8 mouse cellular contexts compared by ENCODE assay signal in the genomic region with DNA sequence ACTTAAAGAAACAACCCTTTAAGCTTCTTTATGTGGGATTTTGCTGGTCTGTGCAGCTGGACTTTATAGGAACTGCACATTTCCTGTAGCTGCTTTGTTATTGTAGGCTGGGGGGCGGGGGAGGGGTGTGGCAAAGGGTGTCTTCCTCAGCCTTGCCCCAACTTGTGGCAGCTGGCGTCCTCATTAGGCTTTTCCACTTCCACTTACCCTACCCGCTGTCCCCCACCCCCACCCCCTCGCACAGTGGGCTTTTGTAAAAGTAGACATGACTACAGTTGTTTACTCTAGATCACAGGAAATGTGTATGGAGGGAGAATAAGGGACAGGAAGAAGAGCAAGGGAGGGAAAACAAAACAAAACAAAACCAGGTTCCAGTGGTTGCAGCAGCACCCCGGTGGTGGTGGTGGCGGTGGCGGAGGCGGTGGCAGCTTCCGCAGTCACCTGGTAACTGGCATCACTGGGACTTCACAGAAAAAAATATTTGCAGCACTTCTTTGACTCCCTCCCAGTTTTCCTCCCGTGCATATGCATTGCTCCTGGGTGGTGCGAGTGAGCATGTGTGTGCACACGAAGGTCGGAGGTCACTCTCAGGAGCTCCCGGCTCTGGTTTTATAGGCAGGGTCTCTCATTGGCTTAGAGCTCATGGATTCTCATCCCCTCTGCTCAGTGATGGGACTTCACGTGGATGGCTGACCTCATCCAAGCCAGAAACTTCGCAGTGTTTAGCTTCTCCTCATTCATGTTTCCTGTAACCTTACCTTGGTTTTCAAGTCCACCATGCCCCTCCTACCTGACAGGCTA. TPM values are rescaled to one million over a fixed set of nuclear protein-coding genes. Genes with fewer than 3 reads are reported as not detected.
DNase-seq lines count a peak whose midpoint lies in the region; ATAC-seq and TF ChIP-seq lines count a peak whose summit lies in the region.

No protein-coding gene starts in this region.

- H3K9me3 ChIP-seq in heart, embryonic 13.5 days: no peaks in the 10 kb centered on the region

- no peak overlapping the region for H3K4me3 ChIP-seq in heart, embryonic 13.5 days
- no peak overlapping the region for H3K4me3 ChIP-seq in layer of hippocampus, adult 2 months

- no peaks in the 10 kb centered on the region for H3K27me3 ChIP-seq in heart, embryonic 13.5 days (replicated peaks)

- no peak for TF ChIP-seq CTCF in layer of hippocampus, adult 2 months (conservative IDR thresholded peaks at IDR 0.05)

- H3K9ac ChIP-seq in heart, embryonic 13.5 days: no peak overlapping the region

- H3K4me1 ChIP-seq in heart, embryonic 13.5 days: peaks cover 51% of the 10 kb centered on the region

- WGBS in heart, embryonic 13.5 days: 70% methylated on average over 16 of the region's 16 CpGs

- H3K27ac ChIP-seq in heart, embryonic 13.5 days (replicated peaks): peak overlapping the region; percentile 77
- H3K27ac ChIP-seq in layer of hippocampus, adult 2 months: no peak overlapping the region

- peak overlapping the region; percentile 27 for H3K4me2 ChIP-seq in heart, embryonic 13.5 days

- H3K36me3 ChIP-seq in heart, embryonic 13.5 days: no peaks in the 10 kb centered on the region

- peak; percentile 27 for DNase-seq in adrenal gland, postnatal 14 days
- DNase-seq in adrenal gland, adult (ENCODE audit: inconsistent age in 2 of 2, low spot score in 1 of 2): no peak
- DNase-seq in 416B (ENCODE audit: low read depth): peak; percentile 77
- peak; percentile 25 for DNase-seq in lung, postnatal 14 days
- DNase-seq in thymus, postnatal 25 days: peak; percentile 84
- DNase-seq in layer of hippocampus, adult 2 months (ENCODE audit: low spot score in 2 of 2): no peak
- DNase-seq in cerebellum, postnatal 4 days (ENCODE audit: low spot score in 2 of 2): no peak

- no peak for ATAC-seq in heart, embryonic 13.5 days (ENCODE audit: extremely low read depth, insufficient number of reproducible peaks, low FRiP score, low TSS enrichment)

RNA-seq across cellular contexts. Expression of gene Fam160b1, which starts 4.8 kb away (rescaled TPM):
- total RNA-seq in adrenal gland, postnatal 14 days (2021): 21.3 and 24.4 TPM in 2 replicates
- polyA plus RNA-seq in heart, embryonic 13.5 days (2015; fragmentation: Nextera tagmentation; extraction: Ambion mirVana): 9.9 and 10.3 TPM in 2 replicates
- total RNA-seq in layer of hippocampus, adult 2 months (2021): 10 to 100 TPM; 21.2 to 22.7 TPM

RNA-seq across cellular contexts. Expression of gene Ablim1, which starts 40.9 kb away (rescaled TPM):
- 68.8 and 95.8 TPM in 2 replicates for total RNA-seq in adrenal gland, postnatal 14 days (2021)
- polyA plus RNA-seq in heart, embryonic 13.5 days (2015; fragmentation: Nextera tagmentation; extraction: Ambion mirVana): 35.7 and 38.5 TPM in 2 replicates
- total RNA-seq in layer of hippocampus, adult 2 months (2021): 10 to 100 TPM; 85.1 to 86.0 TPM

Comparison
In these comparisons a context has a peak if more than half of its experiments do, and no peak if none do; other contexts are left out.
1. DNase-seq: peak in adrenal gland, postnatal 14 days (single experiment), 416B (single experiment), lung, postnatal 14 days (single experiment) and thymus, postnatal 25 days (single experiment); none in adrenal gland, adult (0 of 2), layer of hippocampus, adult 2 months (0 of 2) and cerebellum, postnatal 4 days (0 of 2).